Comparison of ENCODE assay signal across 19 mouse cellular contexts in the genomic region with DNA sequence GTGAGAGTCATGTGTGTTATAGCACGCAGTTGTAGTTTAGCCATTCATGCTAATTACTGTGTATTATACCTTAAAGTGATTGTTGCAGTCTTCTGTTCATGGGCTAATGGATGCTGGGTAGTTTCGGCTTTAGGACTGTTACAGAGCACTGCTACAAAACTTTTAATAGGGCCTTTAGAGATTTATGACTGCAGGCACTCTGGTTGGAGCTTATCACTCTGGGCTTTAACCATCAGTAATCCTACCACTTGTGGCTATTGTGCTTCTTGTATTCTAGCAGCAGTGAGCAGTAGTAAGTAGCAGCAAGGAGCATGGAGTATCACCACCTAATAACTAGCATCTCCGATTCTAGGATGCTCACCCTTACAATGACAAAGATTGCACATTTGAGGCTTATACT.
A peak's percentile ranks its signal among the peaks of the same experiment; 100 is the strongest.
DNase-seq lines count a peak whose midpoint lies in the region; ATAC-seq and TF ChIP-seq lines count a peak whose summit lies in the region.
"Had no signal": no experiment of that assay in that cellular context is flagged by ENCODE, and none has a peak within 500 bp of the region (broad histone marks: within the 10 kb centered on the region; RNA-seq: fewer than 3 reads in every experiment).

No protein-coding gene starts in this region.

- no peak for TF ChIP-seq CTCF in intestine, postnatal 0 days (IDR thresholded peaks at IDR 0.05; ENCODE audit: low read depth)

- no peaks in the 10 kb centered on the region for H3K9me3 ChIP-seq in intestine, embryonic 15.5 days
- no peaks in the 10 kb centered on the region for H3K9me3 ChIP-seq in intestine, postnatal 0 days (ENCODE audit: control insufficient read depth)
- no peaks in the 10 kb centered on the region for H3K9me3 ChIP-seq in intestine, embryonic 16.5 days (ENCODE audit: control insufficient read depth, low read length)
- H3K9me3 ChIP-seq: G1E had no signal

- H3K36me3 ChIP-seq in intestine, embryonic 15.5 days = no peaks in the 10 kb centered on the region
- H3K36me3 ChIP-seq in intestine, postnatal 0 days (ENCODE audit: control insufficient read depth, insufficient read depth) = no peaks in the 10 kb centered on the region
- H3K36me3 ChIP-seq in intestine, embryonic 16.5 days (ENCODE audit: control insufficient read depth, insufficient read depth, low read length) = no peaks in the 10 kb centered on the region
- H3K36me3 ChIP-seq: G1E had no signal

- no peak overlapping the region for H3K4me3 ChIP-seq in intestine, embryonic 15.5 days (replicated peaks)
- H3K4me3 ChIP-seq in intestine, postnatal 0 days (ENCODE audit: low read depth, low read length) = no peak overlapping the region
- no peak overlapping the region for H3K4me3 ChIP-seq in intestine, embryonic 16.5 days (ENCODE audit: low read length)

- no peaks in the 10 kb centered on the region for H3K4me1 ChIP-seq in intestine, embryonic 15.5 days (replicated peaks)
- no peaks in the 10 kb centered on the region for H3K4me1 ChIP-seq in intestine, postnatal 0 days (replicated peaks; ENCODE audit: control insufficient read depth, insufficient read depth, low read length)
- no peaks in the 10 kb centered on the region for H3K4me1 ChIP-seq in intestine, embryonic 16.5 days (ENCODE audit: control insufficient read depth, insufficient read depth, low read length)

- no peaks in the 10 kb centered on the region for H3K27me3 ChIP-seq in intestine, embryonic 15.5 days (replicated peaks)
- H3K27me3 ChIP-seq in intestine, postnatal 0 days (replicated peaks; ENCODE audit: control insufficient read depth, insufficient read depth, low read length) = no peaks in the 10 kb centered on the region
- H3K27me3 ChIP-seq in intestine, embryonic 16.5 days (replicated peaks; ENCODE audit: control insufficient read depth, insufficient read depth, low read length) = no peaks in the 10 kb centered on the region
- H3K27me3 ChIP-seq: CH12.LX had no signal

- H3K9ac ChIP-seq in intestine, embryonic 15.5 days = no peak overlapping the region
- no peak overlapping the region for H3K9ac ChIP-seq in intestine, postnatal 0 days (ENCODE audit: low read depth, low read length)
- no peak overlapping the region for H3K9ac ChIP-seq in intestine, embryonic 16.5 days (ENCODE audit: low read depth, low read length)

- no peak overlapping the region for H3K27ac ChIP-seq in intestine, embryonic 15.5 days
- no peak overlapping the region for H3K27ac ChIP-seq in intestine, postnatal 0 days (ENCODE audit: low read depth, low read length)
- H3K27ac ChIP-seq in intestine, embryonic 16.5 days (ENCODE audit: low read length) = no peak overlapping the region

- peak; percentile 92 for ATAC-seq in intestine, embryonic 15.5 days
- ATAC-seq in intestine, postnatal 0 days = no peak
- ATAC-seq in intestine, embryonic 16.5 days = peak; percentile 91
- ATAC-seq: activated CD4-positive, CD25-positive, alpha-beta regulatory T cell, adult 4 months; CD4-positive, CD25-positive, alpha-beta regulatory T cell, adult 4 months; Patski had no signal

- WGBS in intestine, embryonic 15.5 days = 75% methylated on average over 3 of the region's 3 CpGs
- 73% methylated on average over 3 of the region's 3 CpGs for WGBS in intestine, postnatal 0 days
- 73% methylated on average over 3 of the region's 3 CpGs for WGBS in intestine, embryonic 16.5 days

- DNase-seq in right cerebral cortex, postnatal 25 days = no peak
- DNase-seq: adrenal gland, adult 2 months; adrenal gland, adult 8-10 months; adrenal gland, postnatal 10 days; adrenal gland, postnatal 14 days; adrenal gland, postnatal 25 days; adrenal gland, postnatal 36 days; B cell, adult 2 months; cerebellum, adult 11 months; cerebellum, adult 11-12 months; cerebellum, adult 18-20 months had no signal

- no peak overlapping the region for H3K4me2 ChIP-seq in intestine, embryonic 15.5 days (replicated peaks)
- H3K4me2 ChIP-seq in intestine, postnatal 0 days (replicated peaks; ENCODE audit: low read depth) = no peak overlapping the region
- no peak overlapping the region for H3K4me2 ChIP-seq in intestine, embryonic 16.5 days (ENCODE audit: low read depth, low read length)
